Mouse (Mus musculus) bone marrow macrophage, adult 2 months (primary cell): ENCODE data around the gene Duxf3.

Experiments used
- CTCF ChIP-seq: IDR thresholded peaks from 2 replicates; pipeline ENCODE4 v1.5.1; 2012; ENCODE audit warnings: low read depth, mild to moderate bottlenecking, low read length, moderate library complexity
- POLR2A ChIP-seq: IDR thresholded peaks from 2 replicates; pipeline ENCODE4 v1.6.1; 2012; ENCODE audit warnings: mild to moderate bottlenecking, low read depth, low read length, borderline replicate concordance

GRCm38 (mm10) chr10:58258466-58258865, 26.0 kb upstream of the Duxf3 start:
- TF ChIP-seq CTCF (no peak), POLR2A (no peak)
